Mouse (Mus musculus) embryonic facial prominence, embryonic 11.5 days (tissue): ENCODE measurements around the gene H2-K1. TPM values are rescaled to one million over a fixed set of nuclear protein-coding genes. Genes with fewer than 3 reads are reported as not detected.
A peak's percentile ranks its signal among the peaks of the same experiment; 100 is the strongest.
"Not testable (repeated sequence)": the region's sequence is repeated elsewhere in the genome, so short reads cannot be mapped to it uniquely, and the experiment has no call there.

ENCODE experiments used
- ATAC-seq: fragments of 200-750 bp; cut with Nextera tagmentation; replicated peaks from 2 replicates; pipeline ENCODE4 v1.8.0; 2017; ENCODE audit warnings: low read depth; ENCODE audit not compliant: insufficient number of reproducible peaks, low FRiP score, low TSS enrichment
- DNase-seq: peaks from one replicate; pipeline ENCODE4 v3.0.0-alpha.2; 2015; ENCODE audit warnings: low spot score
- H3K27ac ChIP-seq: fragments of 300-500 bp; sonication (generic); replicated peaks from 2 replicates; pipeline ENCODE4 v1.5.1; 2014; ENCODE audit warnings: mild to moderate bottlenecking, low read depth, low read length, control low read depth
- H3K27me3 ChIP-seq: fragments of 300-500 bp; sonication (generic); 2 replicates; pipeline ENCODE4 v1.6.1; 2014; ENCODE audit warnings: mild to moderate bottlenecking, low read length, moderate library complexity, mixed read lengths; ENCODE audit not compliant: control insufficient read depth, insufficient read depth
- H3K36me3 ChIP-seq: fragments of 300-500 bp; sonication (generic); replicated peaks from 2 replicates; pipeline ENCODE4 v1.6.1; 2014; ENCODE audit warnings: low read depth, mild to moderate bottlenecking, low read length, moderate library complexity, mixed read lengths; ENCODE audit not compliant: control insufficient read depth, insufficient read depth
- H3K4me1 ChIP-seq: fragments of 300-500 bp; sonication (generic); 2 replicates; pipeline ENCODE4 v1.6.1; 2014; ENCODE audit warnings: low read length, mixed read lengths; ENCODE audit not compliant: control insufficient read depth, insufficient read depth
- H3K4me2 ChIP-seq: fragments of 300-500 bp; sonication (generic); 2 replicates; pipeline ENCODE4 v1.6.1; 2014; ENCODE audit warnings: low read depth, mild to moderate bottlenecking, control low read depth, low read length, moderate library complexity
- H3K4me3 ChIP-seq: fragments of 300-500 bp; sonication (generic); 2 replicates; pipeline ENCODE4 v1.5.1; 2014; ENCODE audit warnings: low read depth, low read length, control low read depth
- H3K9ac ChIP-seq: fragments of 300-500 bp; sonication (generic); replicated peaks from 2 replicates; pipeline ENCODE4 v1.6.1; 2014; ENCODE audit warnings: mild to moderate bottlenecking, control low read depth, low read length
- H3K9me3 ChIP-seq: fragments of 300-500 bp; sonication (generic); replicated peaks from 2 replicates; pipeline ENCODE4 v1.6.1; 2016; ENCODE audit warnings: mild to moderate bottlenecking, low read length, inconsistent platforms, mixed read lengths; ENCODE audit not compliant: control insufficient read depth
- WGBS: fragments of 180-500 bp; shearing (Covaris S2); extraction: QIAGEN DNeasy Blood & Tissue Kit; methylation state at CpG from one replicate; pipeline ENCODE4 v1.1.7; 2014; 5-methylcytosine and 5-hydroxymethylcytosine counted together
- polyA plus RNA-seq: library from polyadenylated mRNA; unstranded; fragments of >200 nt; fragmentation: Nextera tagmentation; extraction: Ambion mirVana; gene quantifications from 2 replicates; pipeline ENCODE4 v1.2.1, GENCODE M21; 2014

H2-K1 gene
- polyA plus RNA-seq, 1 experiment from 2014 or later = 7.5 TPM

- no peak overlapping the region for H3K4me2 ChIP-seq
- no peak overlapping the region for H3K4me3 ChIP-seq
- H3K27ac ChIP-seq = no peak overlapping the region
- ATAC-seq (no peak), DNase-seq (no peak)
- WGBS = 65% methylated on average over 5 of the region's 5 CpGs
- no peaks in the 10 kb centered on the region for H3K9me3 ChIP-seq
- no peaks in the 10 kb centered on the region for H3K4me1 ChIP-seq
- H3K36me3 ChIP-seq = no peaks in the 10 kb centered on the region
- no peaks in the 10 kb centered on the region for H3K27me3 ChIP-seq
- no peak overlapping the region for H3K9ac ChIP-seq
These were observed 10.0 kb upstream of the H2-K1 start for GRCm38 (mm10) chr17:34010156-34010555.

- Histone ChIP-seq H3K27me3 (peaks cover under 1% of the 10 kb centered on the region), H3K4me1 (no peaks in the 10 kb centered on the region), H3K4me3 (no peak overlapping the region), H3K9me3 (no peaks in the 10 kb centered on the region), H3K36me3 (no peaks in the 10 kb centered on the region), H3K9ac (no peak overlapping the region), H3K27ac (no peak overlapping the region), H3K4me2 (no peak overlapping the region)
- ATAC-seq (no peak), DNase-seq (no peak)
- 51% methylated on average over 2 of the region's 2 CpGs for WGBS
These were observed 6.4 kb upstream of the H2-K1 start for GRCm38 (mm10) chr17:34006570-34006969.

DNA sequence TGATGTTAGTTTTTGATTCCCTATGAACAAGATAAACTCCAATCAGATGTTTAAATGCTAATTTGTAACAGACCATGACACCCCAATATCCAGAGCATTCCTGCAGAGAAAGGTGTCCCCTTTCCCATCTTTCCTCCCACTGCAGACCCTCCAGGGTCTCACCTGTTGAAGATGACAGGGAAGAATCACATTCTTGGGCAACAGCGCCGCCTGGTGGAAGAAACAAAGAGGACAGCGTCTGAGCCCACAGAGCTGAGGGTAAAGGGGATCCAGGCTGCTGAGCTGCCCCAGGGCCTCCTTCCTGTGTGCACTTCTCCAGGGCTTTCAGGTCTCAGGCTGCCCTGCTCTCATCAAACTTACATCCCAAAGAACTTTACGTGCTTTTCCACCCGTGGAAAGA lies 3.3 kb upstream of the H2-K1 start:
- peaks cover 5% of the 10 kb centered on the region; the same call in 1 of the 2 replicates for H3K4me1 ChIP-seq
- H3K27ac ChIP-seq = no peak overlapping the region
- H3K27me3 ChIP-seq = peaks cover 22% of the 10 kb centered on the region
- H3K4me2 ChIP-seq = no peak overlapping the region
- no peaks in the 10 kb centered on the region for H3K36me3 ChIP-seq
- H3K9me3 ChIP-seq = no peaks in the 10 kb centered on the region
- DNase-seq = peak; percentile 54
- no peak for ATAC-seq
- no peak overlapping the region for H3K9ac ChIP-seq
- no peak overlapping the region for H3K4me3 ChIP-seq
- WGBS = 4% methylated on average over 5 of the region's 5 CpGs

GRCm38 (mm10) chr17:34000796-34001195 lies 649 bp upstream of the H2-K1 start:
- not testable (repeated sequence) for ATAC-seq, H3K27ac ChIP-seq, H3K4me1 ChIP-seq, H3K9ac ChIP-seq, H3K9me3 ChIP-seq, DNase-seq, H3K4me3 ChIP-seq, H3K4me2 ChIP-seq, H3K36me3 ChIP-seq
- 47% methylated on average over 2 of the region's 2 CpGs for WGBS
- H3K27me3 ChIP-seq = peaks cover 27% of the 10 kb centered on the region

DNA sequence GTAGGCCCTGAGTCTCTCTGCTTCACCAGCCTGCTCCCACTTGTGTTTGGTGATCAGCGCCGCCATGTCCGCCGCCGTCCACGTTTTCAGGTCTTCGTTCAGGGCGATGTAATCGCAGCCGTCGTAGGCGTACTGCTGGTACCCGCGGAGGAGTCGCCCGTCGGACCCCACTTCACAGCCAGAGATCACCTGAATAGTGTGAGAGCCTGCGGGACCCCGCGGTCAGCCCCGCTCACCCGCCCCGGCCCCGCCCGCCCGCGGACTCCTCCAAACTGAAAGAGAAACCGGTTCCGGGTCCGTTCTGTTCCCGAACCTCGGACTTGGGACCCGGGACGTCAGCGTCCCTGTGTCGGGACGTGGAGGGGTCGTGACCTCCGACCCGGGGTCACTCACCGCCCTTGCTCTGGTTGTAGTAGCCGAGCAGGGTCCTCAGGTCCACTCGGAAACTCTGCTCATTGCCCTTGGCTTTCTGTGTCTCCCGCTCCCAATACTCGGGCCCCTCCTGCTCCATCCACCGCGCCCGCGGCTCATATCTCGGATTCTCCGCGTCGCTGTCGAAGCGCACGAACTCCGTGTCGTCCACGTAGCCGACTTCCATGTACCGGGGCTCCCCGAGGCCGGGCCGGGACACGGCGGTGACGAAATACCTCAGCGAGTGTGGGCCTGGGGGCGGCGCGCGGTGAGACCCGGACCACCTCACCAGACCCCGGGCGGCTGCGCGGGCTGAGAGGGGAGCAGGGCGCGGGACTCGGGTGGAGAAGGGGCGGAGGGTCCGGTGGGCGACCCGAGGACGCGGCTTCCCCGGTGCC lies 602 bp downstream of the H2-K1 start:
- Histone ChIP-seq H3K4me2 (peak overlapping the region; percentile 93), H3K4me1 (peaks cover 5% of the 10 kb centered on the region; the same call in 1 of the 2 replicates), H3K9ac (peak overlapping the region; percentile 47), H3K27ac (no peak overlapping the region), H3K4me3 (peak overlapping the region; percentile 44), H3K9me3 (no peaks in the 10 kb centered on the region), H3K27me3 (peaks cover 27% of the 10 kb centered on the region), H3K36me3 (no peaks in the 10 kb centered on the region)
- ATAC-seq (peak; percentile 65; the same call in 1 of the 2 replicates), DNase-seq (peak; percentile 22)
- WGBS = 2% methylated on average over 82 of the region's 87 CpGs

- WGBS = 53% methylated on average over 5 of the region's 5 CpGs
- not testable (repeated sequence) for ATAC-seq
These were observed 1.4 kb downstream of the H2-K1 start for GRCm38 (mm10) chr17:33998697-33999096.

DNA sequence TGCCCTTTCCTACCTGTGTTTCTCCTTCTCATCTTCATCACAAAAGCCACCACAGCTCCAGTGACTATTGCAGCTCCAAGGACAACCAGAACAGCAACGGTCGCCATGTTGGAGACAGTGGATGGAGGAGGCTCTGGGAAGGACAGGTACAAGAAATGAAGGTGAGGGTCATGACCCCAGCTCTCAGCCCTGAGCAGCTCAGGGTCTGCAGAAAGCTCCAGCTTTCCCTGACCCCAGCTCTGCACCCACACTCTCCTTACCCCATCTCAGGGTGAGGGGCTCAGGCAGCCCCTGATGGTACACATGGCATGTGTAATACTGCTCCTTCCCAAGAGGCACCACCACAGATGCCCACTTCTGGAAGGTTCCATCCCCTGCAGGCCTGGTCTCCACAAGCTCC lies 3.1 kb downstream of the H2-K1 start:
- not testable (repeated sequence) for H3K4me2 ChIP-seq, DNase-seq, H3K27ac ChIP-seq, H3K9ac ChIP-seq, H3K36me3 ChIP-seq, H3K4me3 ChIP-seq, H3K9me3 ChIP-seq, ATAC-seq, H3K4me1 ChIP-seq
- H3K27me3 ChIP-seq = peaks cover 27% of the 10 kb centered on the region
- 96% methylated on average over 2 of the region's 2 CpGs for WGBS

More at GRCm38 (mm10) chr17:33998697-33999096, 1.4 kb downstream of the H2-K1 start:
- not testable (repeated sequence) for H3K4me2 ChIP-seq, H3K9me3 ChIP-seq, DNase-seq, H3K36me3 ChIP-seq, H3K27ac ChIP-seq, H3K4me3 ChIP-seq, H3K4me1 ChIP-seq, H3K9ac ChIP-seq
- H3K27me3 ChIP-seq = peaks cover 27% of the 10 kb centered on the region

DNA sequence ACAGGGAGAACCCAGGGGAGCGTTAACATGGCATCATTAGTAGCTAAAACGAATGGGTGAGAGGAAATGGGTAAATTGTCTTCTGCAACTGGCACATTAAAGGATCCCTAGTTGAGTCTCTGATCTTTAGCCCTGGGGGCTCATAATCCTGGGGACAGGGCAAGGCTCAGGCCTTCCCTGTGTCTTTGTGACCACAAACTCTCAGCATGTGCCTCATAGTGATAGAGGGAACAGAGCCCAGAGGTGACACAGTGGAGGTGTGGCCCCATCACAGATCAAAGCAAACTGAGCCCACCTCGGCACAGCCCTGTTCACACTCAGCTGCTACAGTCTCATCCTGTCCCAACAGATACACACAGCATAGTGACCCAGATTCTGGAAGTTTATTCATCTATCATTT lies 4.5 kb downstream of the H2-K1 start:
- DNase-seq (no peak), ATAC-seq (no peak)
- no peaks in the 10 kb centered on the region for H3K36me3 ChIP-seq
- H3K4me2 ChIP-seq = no peak overlapping the region
- no peak overlapping the region for H3K4me3 ChIP-seq
- peaks cover 21% of the 10 kb centered on the region for H3K27me3 ChIP-seq
- H3K4me1 ChIP-seq = peaks cover 5% of the 10 kb centered on the region; the same call in 1 of the 2 replicates
- H3K27ac ChIP-seq = no peak overlapping the region
- H3K9ac ChIP-seq = no peak overlapping the region
- no peaks in the 10 kb centered on the region for H3K9me3 ChIP-seq
- WGBS = 70% methylated on average over 3 of the region's 3 CpGs
